Mouse (Mus musculus) left cerebral cortex, postnatal 25 days (tissue): ENCODE results near the gene Mknk2. TPM values are rescaled to one million over a fixed set of nuclear protein-coding genes. Genes with fewer than 3 reads are reported as not detected.
A peak's percentile ranks its signal among the peaks of the same experiment; 100 is the strongest.

Experiments
- DNase-seq, 2 experiments: peaks; one replicate each; pipeline ENCODE4 v3.0.0; 2022; ENCODE audit warnings: low spot score in 2 of 2, mixed read lengths in 1 of 2
- intact Hi-C: fragments of 180-260 bp; cut with DNase I; formaldehyde crosslinking; loops from one replicate; pipeline ENCODE4 v1.15.1; 2025
- total RNA-seq, 2 experiments: library from RNA; stranded (reverse); gene quantifications; 2 replicates each; pipeline ENCODE4 v1.2.3; 2021

The Mknk2 gene
- total RNA-seq, 2 experiments from 2014 or later, result 35.3 to 44.0 TPM

DNA sequence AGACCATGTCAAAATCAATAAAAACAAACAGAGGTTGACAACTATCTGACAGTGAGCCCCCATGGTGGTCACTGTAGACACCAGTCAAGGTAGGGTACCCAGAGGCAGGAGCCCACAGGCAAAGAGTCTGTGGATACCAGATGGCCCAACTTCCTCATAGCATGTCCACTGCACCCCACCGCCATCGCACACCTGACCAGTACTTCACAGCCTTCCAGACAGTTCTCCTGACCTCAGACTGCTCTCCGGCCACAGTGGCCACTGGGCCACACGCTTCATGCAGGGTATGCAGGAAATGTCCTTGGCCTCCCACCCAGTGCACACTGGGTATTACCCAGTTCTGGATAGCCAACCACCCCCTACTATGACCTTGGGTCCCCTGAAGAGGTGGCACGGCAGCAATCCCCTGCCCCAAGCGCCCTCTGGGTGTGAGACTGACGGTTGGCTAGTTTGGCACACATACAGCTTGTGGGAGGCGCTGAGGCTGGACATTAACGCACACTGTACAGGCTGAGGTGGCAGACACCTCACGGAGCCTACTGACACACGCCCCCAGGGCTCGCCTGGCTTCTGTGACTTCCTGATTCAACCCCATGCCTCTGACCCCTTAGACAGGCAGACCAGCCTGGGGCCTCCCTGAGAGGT lies 15.6 kb upstream of the Mknk2 start:
- intact Hi-C loops, result no loop called here
- DNase-seq, result no peak

DNA sequence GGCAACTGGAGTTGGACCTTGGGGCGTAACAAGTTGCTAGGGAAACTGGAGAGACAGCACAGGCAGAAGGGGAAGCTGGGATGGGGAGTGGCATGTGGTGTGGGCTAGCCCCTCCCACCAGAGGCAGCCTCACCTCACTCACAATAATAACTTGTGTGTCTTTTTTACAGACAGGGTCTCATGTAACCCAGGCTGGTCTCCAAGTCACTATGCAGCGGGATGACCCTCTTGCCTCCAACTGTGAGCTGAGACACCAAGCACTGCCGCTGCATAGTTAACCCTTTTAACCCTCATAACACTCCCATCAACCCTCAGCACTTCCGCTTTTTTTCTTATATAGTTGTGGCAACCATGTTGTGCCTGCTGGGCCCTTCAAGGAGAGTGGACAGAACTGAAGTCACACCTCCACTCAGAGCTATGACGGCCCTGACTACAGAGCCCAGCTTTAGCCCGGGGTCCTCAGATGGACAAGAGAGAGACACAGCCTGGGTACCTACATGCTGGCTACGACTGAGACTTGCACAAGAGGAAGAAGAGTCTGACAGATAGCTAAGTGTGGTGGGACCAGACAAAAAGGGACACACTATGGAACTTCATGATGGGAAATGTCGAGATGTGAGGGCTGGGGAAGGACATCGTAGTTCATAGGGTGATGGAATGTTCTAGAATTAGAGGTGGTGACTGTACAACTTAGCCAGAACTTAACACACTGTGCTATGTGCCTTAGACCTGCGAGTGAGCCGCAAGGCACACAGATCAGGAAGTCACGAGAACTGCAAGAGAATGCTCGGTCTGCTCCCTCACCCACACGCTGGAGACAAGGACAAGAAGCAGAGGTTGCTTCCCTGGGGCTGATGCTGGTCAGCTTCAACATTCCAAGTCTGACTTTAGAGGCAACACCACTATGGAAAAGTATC lies 14.6 kb upstream of the Mknk2 start:
- DNase-seq, result no peak
- intact Hi-C loops, result no loop called here

DNA sequence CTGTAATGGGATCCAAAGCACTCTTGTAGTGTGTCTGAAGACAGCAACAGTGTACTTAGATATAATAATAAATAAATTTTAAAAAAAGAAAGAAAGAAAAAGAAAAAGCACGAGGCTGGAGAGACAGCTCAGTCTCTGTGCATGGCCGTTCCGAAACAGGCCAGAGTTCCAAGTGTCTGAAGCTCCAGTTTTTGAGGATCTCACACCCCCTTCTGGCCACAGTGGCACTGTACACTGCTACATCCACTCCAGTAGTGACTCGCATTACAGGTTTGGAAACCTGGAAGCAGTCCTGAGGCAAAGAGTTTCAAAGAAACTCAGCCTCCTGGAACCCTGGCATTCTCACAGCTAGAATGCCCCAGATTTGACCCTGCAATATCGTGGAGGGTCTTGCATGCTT lies 9.9 kb upstream of the Mknk2 start:
- DNase-seq, result peak in 1 of 2 experiments; percentile 72
- intact Hi-C loops, result loop anchor here (1.0 kb wide), 1 partner anchor 29 kb away; no protein-coding TSS in a partner anchor

DNA sequence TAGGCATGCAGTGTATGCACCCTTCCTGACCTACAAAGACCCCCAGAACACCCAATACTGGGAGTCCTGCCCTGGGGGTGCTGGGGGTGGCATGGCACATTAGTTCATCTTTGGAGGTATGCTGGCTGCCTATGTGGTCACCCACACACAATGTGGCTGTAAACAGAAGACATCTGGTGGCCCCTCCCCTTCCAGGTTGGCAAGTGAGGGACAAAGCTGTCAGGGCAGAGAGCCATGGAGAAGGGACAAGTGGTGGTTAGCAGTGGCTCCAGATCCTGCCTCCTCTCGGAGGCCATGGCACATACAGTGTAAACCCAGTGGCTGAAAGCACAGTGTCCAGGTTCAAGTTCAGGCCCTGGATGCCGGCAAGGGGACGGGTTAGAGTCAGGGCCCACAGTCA lies 8.7 kb upstream of the Mknk2 start:
- no peak for DNase-seq
- intact Hi-C loops, result no loop called here

DNA sequence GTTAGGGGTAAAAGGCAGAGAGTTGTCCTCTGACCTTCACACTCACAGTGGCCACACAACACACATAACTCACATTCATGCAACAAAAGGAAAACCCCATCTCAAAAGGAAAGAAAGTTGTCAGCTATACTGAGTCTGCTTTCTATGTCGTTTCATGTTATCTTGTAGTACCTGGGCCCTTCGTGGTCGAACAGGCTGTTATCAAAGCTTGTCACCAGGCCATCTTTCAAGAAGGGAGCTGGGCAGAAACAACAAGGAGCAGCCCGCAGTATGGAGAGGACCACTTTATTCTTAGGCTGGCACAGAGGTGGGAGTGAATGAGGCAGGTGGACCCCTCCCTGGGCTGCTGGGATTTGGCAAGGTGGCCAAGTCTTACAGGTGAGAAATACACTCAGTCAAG lies 7.1 kb upstream of the Mknk2 start:
- intact Hi-C loops, result loop anchor here (5.0 kb wide), 1 partner anchor 73 kb away; no protein-coding TSS in a partner anchor
- DNase-seq, result no peak

DNA sequence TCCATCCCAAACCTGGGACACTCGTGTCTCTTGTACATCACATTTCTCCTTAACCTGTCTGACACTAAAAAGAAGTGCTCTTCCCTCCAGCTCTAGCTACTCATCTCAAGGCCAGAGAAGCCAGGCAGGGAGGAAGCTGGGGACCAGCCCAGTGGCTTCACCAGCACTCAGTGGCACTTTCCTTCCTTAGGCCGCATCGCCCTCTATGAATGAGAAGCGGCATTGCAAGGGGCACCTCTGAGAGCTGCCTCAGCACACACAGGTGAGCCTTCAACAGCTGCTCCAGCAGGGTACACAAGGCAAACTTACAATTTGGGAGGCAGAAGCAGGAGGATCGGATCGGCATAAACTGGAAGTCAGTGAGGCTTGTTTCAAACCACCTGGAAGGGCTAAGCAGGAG lies 6.3 kb upstream of the Mknk2 start:
- DNase-seq, result peak in 1 of 2 experiments; percentile 55
- intact Hi-C loops, result loop anchor here (5.0 kb wide), 1 partner anchor 72 kb away; no protein-coding TSS in a partner anchor

DNA sequence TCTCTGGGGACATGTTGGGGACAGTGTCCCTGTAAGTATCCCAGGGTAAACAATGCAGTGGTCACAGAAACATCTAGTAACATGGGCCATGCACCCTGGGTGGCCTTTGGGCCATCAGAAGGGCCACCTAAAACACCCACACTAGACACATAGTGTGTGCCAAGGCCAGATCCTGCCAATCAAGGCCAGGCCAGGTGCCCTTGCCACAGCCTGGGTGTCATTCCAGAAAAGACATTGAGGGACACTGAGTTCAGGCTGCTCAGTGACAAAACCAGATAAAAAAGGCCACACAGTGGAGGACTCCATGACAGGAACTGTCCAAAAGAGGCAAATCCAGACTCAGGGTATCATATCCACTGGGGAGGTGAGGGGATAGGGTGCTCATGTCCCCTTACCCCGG lies 5.7 kb upstream of the Mknk2 start:
- no peak for DNase-seq
- intact Hi-C loops, result loop anchor here (5.0 kb wide), 1 partner anchor 71 kb away; no protein-coding TSS in a partner anchor

DNA sequence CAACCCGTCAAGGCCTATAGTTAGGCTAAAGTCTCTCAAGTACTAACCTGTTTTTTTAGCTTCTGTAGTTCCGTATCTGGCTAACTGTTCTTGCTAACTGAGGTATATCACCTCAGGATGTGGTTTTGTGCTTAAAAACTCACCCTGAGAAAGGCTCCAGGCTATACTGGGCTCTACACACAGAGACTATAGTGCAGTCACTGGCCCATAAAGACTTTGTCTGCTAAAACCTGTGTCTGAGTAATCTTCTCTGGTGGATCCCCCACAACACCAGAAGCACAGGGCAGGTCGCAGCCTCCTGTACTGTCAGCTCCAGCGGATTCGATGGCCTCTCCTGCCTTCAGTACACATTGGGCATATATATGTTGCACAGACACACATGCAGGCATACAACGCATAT lies 4.1 kb upstream of the Mknk2 start:
- intact Hi-C loops, result loop anchor here (5.0 kb wide), 1 partner anchor 70 kb away; no protein-coding TSS in a partner anchor
- DNase-seq, result no peak

DNA sequence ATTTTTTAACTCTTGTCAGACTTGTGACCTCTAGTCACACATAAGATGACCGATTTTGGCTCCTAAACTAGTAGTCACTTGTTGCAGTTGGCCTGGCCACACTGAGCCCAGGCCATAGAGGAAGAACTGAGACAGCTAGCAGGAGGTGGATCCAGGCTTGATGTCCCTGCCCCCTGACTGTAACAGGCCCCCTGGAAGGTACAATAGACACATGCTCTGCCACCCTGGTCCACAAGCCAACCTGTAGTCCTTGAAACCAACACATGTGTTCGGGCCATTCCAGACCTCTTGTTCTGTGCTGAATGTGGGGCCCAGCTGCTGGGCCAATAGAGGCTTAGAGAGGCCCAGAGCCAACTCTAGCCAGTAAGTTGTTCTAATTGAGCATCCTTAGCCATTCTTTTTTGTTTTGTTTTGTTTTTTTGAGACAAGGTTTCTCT lies 2.4 kb upstream of the Mknk2 start:
- intact Hi-C loops, result loop anchor here (5.0 kb wide), 1 partner anchor 68 kb away; no protein-coding TSS in a partner anchor

DNA sequence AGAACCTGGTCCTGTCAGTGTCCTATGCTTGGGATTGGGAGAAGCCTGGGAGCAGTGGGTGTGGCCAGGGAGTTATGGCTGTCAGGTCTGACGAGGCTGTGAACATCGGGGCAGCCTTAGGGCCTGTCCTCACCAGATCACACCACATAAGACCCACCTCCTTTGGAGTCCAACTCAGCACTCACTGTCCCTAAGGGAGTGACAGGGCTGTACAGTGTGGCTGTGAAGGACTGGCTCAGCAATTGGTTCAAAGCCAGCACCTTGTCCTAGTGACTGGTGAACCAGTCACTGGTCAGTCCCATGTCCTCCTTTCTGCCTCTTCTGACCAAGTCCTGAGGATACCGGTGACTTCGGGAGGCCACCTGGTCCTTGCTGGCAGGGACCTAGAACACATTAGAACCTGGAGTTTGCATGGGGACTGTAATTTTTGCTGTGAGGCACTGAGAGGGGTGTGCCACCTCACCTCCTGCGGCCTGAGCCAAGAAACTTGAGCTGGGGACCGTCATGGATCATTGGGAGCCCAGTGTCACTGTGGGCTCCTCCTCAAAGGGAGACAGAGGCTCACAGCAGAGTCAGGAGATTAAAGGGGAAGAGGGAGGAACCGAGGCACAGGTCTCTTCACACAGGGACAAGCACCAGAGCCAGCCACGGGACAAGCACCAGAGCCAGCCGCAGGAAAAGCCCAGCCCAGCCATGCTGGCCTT lies 1.8 kb upstream of the Mknk2 start:
- intact Hi-C loops, result loop anchor here (5.0 kb wide), 2 partner anchors 67 to 92 kb away; no protein-coding TSS in a partner anchor
- DNase-seq, result no peak

More for the DNA sequence above, 2.4 kb upstream of the Mknk2 start:
- no peak for DNase-seq

DNA sequence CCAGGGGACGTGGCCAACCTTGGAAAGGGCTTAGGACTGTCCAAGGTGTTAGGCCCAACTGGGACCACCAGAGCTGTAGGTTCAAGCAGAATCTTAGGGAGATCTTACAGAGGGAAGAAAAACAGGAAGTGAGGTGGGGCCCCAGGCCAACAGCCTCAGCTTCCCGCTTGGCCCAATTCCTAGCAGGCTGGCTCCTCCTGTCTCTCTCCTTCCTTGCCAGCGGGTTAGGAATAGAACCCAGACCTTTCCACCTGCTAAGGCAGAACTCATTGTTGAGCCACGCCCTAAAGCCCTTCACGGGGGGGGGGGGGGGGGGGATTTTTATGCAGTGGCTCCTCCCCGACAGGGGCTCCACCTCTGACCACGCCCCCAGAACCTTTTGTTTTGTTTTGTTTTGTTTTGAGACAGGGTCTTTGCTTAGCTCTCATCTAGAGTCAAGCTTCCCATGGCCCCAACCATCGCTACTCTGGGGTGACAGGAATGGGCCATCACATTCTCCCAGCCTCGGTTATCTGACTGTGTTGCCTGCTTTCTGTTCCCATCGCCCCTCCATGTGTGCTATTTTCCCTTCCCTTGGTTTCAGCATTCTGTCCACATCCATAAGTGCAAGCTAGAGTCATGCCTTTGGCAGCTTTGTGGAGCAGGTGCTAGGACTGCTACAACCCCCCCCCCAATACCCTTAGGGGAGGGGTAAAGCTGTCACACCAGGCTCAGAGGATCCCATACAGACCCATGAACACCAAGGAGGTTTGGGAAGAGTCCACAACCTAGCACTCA lies 877 bp upstream of the Mknk2 start:
- DNase-seq, result no peak
- intact Hi-C loops, result loop anchor here (5.0 kb wide), 1 partner anchor 91 kb away; no protein-coding TSS in a partner anchor

DNA sequence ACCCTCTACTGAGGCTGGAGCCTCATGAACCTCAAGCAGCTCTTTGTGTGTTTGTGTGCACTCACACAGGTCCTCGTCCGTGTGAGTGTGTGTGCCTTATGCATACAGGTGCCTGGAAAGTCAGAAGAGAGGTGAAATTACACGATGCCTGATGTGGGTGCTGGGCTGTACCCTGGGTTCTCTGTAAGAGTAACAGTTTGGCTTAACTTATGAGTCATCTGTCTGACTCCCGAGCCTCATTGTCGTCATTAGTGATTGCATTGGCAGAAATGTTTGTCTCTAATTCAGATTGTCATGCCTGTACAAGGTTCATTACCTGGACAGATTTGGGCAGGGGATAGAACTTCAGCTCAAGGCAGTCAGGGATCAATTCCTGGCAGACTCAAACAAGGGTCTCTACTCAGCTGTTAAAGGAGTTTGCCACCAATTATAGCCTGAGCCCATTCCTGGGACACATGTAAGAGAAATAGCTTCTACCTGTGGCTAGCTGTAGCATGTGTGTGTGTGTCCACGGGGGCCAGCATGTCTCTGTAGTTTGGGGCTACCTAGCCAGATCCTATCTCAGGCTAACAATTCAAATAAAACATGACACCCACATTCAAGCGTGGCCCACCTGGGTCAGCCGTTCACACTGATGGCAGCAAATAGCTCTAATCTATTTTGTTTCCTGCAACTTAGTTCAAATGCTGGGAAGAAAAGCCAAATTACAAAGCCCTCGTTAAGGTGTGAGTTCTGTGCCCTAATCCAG lies 610 bp downstream of the Mknk2 start:
- DNase-seq, result peak in 1 of 2 experiments; percentile 45
- intact Hi-C loops, result loop anchor here (2.0 to 5.0 kb wide), 2 partner anchors 25 to 90 kb away; partner anchors contain the start of gene Izumo4

DNA sequence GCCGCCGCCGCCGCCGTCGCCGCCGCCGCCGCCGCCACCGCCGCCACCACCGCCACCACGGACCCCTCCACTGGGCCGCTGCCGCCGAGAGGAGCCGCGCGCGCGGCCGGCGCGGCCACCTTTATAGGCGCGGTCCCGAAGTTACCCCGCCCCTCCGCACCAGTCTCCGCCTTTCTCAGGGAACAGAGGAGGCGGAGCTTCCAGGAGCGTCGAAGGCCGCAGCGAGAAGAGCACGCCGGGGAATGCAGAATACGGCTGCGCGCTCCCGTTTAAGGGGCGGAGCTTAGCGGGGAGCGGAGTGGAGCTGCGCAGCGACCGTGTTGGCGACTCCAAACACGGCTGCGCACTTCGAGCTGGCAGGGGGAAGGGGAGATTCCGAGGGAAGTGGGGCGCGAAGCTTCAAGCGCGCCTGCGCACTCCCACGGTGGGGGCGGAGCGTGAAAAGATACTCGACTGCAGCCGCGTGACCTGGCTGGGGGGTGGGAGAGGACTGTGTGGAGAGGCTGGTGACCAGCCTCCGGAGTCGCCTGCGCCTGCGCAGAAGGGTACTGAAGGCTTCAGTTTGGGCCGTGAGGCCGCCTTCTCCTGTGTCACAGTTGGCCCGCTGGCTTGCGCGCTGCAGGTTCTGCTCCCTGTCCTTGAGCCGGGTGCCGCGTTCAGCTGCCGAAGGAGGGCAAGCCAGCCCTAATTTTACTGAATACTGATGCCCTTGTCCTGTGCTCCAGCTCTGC lies 1.5 kb downstream of the Mknk2 start:
- intact Hi-C loops, result loop anchor here (1.0 to 5.0 kb wide), 3 partner anchors 26 to 89 kb away; partner anchors contain the start of gene Izumo4
- peak; percentile 99 to 100 for DNase-seq

DNA sequence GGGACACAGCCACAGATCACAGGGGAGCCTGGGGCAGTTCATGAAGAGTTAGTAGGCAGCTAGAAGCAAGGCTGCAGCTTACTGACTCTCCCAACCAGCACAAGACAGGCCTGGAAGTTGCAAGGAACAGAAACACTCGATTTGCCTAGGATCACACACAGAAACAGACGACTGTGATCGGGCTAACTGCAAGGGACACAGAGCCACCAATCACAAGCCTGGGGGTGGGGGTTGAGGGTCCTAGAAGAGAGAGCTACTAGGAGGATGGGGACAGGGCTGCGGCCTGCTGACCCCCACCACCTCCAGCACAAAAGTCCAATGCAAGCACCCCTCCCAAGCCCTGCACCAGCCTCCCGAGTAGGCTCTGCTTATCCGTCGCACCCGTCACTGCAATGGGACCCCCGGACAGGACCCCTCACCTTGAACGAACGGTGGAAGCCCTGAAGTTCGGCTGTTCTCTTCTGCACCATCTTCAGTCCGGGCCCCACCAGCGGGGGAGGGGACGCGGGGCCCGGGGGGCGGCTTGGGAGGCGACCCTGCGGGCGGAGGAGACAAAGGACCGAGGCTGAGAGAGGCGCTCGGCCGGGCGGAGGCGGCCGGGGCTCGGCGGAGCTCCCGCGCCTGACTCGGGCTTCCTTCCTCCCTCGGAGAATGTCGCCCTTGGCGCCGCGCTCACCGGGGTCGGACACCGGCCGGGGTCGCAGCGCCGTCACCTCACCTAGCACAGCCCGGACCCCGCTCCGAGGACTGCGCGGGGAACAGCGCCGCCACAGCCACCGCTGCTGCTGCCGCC lies 2.3 kb downstream of the Mknk2 start:
- intact Hi-C loops, result loop anchor here (1.0 to 5.0 kb wide), 4 partner anchors 19 to 88 kb away; partner anchors contain the start of genes Btbd2 and Izumo4
- peak; percentile 34 for DNase-seq

DNA sequence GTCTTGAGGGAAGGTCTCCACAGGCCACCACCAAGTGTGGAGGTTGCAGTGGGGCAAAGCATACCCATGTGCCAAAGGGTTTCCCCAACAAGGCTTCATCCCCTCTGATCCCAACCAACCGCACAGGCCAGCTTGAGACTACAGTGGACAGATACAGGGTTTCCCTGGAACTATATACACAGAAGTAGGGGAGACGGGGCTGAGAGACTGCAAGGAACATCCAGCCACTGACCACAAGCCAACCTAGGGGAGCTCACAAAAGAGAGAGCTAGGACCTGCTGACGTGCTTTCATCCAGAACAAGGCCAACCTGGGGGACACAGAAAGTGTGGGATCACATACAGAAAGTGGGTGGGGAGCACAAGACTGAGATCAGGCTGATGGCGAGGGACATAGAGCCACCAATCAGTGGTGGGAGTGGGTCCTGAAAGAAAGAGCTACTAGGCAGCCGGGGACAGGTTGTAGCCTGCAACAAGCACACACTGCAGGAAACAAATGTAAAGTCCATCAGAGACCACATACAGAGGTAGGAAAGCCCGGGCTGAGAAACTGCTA lies 3.0 kb downstream of the Mknk2 start:
- intact Hi-C loops, result loop anchor here (2.0 to 5.0 kb wide), 2 partner anchors 18 to 88 kb away; partner anchors contain the start of gene Btbd2
- DNase-seq, result no peak

DNA sequence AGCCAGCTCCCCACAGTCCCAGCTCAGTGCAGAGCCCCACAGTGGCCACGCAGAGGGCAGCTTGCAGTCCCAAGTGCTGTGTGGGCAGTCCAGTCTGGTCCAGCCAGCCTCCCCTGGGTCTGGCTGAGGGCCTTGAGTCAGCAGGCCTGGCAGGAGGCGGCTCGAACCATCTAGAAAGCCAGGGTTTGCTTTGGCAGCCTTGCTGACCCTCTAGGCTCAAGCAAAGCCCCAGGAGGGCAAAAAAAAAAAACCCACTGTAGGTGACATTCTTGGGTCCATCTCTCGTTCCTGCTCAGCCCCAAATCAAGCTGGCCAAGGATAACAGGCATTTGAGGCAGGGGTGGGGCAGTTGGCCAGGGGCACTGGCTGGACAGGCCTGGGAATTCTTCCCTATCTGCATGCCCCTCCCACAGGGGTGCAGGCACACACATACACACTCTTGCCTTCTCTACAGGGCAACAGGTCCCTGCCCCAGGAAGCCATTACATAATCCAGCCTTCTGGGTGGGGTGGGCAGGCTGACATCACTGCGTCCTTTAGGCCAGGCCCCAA lies 3.7 kb downstream of the Mknk2 start:
- DNase-seq, result no peak
- intact Hi-C loops, result loop anchor here (2.0 kb wide), 1 partner anchor 17 kb away; the partner anchor contains the start of gene Btbd2
